Mouse (Mus musculus): Measurements from ENCODE around the gene Sept7. TPM values are rescaled to one million over a fixed set of nuclear protein-coding genes. Genes with fewer than 3 reads are reported as not detected.
A peak's percentile ranks its signal among the peaks of the same experiment; 100 is the strongest.

Gene Sept7
- 339 and 390 TPM in 2 replicates for polyA plus RNA-seq (2014; fragmentation: Nextera tagmentation; extraction: Ambion mirVana)

DNA sequence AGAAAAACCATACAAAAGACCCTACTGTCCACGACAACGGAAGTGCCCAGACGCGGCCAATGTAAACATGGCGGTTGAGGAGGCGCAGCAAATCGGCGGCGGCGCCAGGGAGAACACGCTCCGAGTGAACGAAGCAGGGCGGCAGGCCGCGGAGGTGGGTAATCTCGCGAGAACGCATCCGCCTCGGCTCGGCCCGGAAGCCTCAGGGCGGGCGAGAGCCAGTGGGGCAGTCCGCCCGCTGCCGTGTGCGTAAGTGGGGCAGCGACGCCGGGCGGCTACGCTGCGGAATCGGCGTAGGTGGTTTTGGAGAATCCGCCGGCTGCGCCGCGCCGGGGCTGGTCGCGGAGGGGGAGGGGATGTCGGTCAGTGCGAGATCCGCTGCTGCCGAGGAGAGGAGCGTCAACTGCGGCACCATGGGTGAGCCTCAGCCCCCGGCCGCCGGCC, at the start of gene Sept7:
Gene Sept7, plus strand, starts transcription at position 157 of the 444 bp plus-strand sequence.
- DNase-seq (ENCODE audit: low spot score) (peak; percentile 98), ATAC-seq (replicated peaks; ENCODE audit: insufficient number of reproducible peaks, low FRiP score, low TSS enrichment, low read depth) (peak; percentile 98)
- H3K36me3 ChIP-seq (replicated peaks; ENCODE audit: control insufficient read depth, insufficient read depth, low read depth, low read length), result no peaks in the 10 kb centered on the region
- no peaks in the 10 kb centered on the region for H3K4me1 ChIP-seq (ENCODE audit: control insufficient read depth, insufficient read depth, low read length)
- peak within 1 kb of the TSS; percentile 99 for H3K9ac ChIP-seq (replicated peaks; ENCODE audit: low read length)
- peak within 1 kb of the TSS; percentile 99 for H3K27ac ChIP-seq (replicated peaks; ENCODE audit: low read depth, low read length)
- H3K4me3 ChIP-seq (ENCODE audit: low read depth, low read length), result peak within 1 kb of the TSS; percentile 97
- under 1% methylated on average over 39 of the region's 54 CpGs for WGBS
- H3K27me3 ChIP-seq (ENCODE audit: control insufficient read depth, insufficient read depth, low read length), result no peaks in the 10 kb centered on the region
- no peaks in the 10 kb centered on the region for H3K9me3 ChIP-seq (replicated peaks; ENCODE audit: control insufficient read depth, low read length)
- H3K4me2 ChIP-seq (ENCODE audit: low read depth, low read length), result peak within 1 kb of the TSS; percentile 70

DNA sequence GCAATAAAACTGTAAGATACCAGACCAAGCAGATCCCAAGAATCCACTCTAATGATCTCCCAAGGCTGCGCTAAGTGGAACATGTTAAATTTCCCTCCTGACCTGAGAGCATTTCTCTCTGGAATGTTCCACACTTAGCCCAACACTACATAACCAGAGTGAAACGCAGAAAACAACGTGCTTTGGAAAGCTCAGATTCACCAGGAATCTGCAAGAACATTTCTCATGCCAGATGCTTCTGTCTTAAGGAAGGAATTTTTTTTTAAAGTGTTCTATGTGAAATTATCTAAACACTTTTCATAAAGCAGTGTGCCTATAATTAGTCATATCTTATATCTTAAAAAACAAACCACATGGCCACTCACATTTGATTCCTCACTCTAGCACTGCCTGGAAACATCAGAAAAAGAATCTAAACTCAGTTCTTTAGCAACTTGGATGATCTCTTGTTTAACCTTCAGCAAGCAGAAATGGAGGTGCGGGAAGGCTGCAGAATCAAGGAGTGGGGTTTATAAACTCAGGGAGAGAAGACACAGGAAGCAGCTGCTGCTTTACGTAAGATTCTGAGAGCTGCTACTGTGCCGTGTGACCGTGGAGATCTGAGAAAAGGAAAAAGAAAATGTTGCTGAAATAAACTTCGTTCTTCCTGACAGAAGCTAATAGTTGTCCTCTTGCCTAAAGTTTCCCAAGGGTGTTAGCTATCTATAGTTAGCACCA, 44.0 kb upstream of the Sept7 start:
- no peaks in the 10 kb centered on the region for H3K9me3 ChIP-seq (replicated peaks; ENCODE audit: control insufficient read depth, low read length)
- no peaks in the 10 kb centered on the region for H3K4me1 ChIP-seq (ENCODE audit: control insufficient read depth, insufficient read depth, low read length)
- no peak for ATAC-seq (replicated peaks; ENCODE audit: insufficient number of reproducible peaks, low FRiP score, low TSS enrichment, low read depth)
- no peak for DNase-seq (ENCODE audit: low spot score)
- H3K4me2 ChIP-seq (ENCODE audit: low read depth, low read length), result no peak overlapping the region
- H3K4me3 ChIP-seq (ENCODE audit: low read depth, low read length), result no peak overlapping the region
- WGBS, result 78% methylated on average over 8 of the region's 8 CpGs
- H3K27me3 ChIP-seq (ENCODE audit: control insufficient read depth, insufficient read depth, low read length), result no peaks in the 10 kb centered on the region
- H3K36me3 ChIP-seq (replicated peaks; ENCODE audit: control insufficient read depth, insufficient read depth, low read depth, low read length), result no peaks in the 10 kb centered on the region
- H3K9ac ChIP-seq (replicated peaks; ENCODE audit: low read length), result no peak overlapping the region
- H3K27ac ChIP-seq (replicated peaks; ENCODE audit: low read depth, low read length), result no peak overlapping the region

DNA sequence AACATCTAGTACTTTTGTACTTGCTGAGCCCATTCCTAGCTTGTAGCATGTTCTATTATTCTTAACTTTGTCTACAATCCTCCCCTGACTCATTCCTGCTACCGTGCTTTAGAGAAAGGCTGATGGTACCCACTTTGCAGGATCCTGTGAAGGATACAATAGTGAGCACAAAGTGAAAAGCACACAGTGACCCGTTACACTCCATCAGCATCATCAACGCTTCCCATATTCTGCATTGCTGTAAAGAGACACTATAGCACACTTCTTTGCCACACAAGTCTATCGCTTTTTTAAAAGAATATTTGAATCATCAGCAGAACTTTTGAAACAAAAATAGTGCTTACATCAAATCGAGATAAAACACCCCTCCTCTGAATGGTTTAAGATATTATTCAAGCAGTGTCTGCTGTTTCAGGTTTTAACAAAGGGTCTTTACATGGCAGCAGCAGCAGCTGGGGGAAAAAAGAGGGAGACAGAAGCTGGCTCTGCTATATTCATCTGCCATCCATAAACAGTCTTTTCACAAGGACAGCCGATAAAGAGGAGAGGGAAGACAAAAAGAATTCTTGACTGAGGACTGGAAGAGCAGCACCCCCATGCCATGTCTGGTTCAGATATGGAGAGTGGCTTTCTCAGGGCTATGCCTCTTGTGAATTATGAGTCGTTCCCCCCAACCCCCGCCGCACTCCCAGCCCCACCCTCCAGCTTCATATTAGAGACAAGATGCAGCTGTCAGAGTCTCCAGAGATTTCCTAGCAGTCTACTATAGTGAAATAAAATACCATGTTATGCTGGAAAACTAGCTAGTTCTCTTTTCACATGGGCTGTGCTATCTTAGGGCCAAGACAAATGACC, 39.7 kb upstream of the Sept7 start:
- Histone ChIP-seq H3K4me2 (ENCODE audit: low read depth, low read length) (no peak overlapping the region), H3K36me3 (replicated peaks; ENCODE audit: control insufficient read depth, insufficient read depth, low read depth, low read length) (no peaks in the 10 kb centered on the region), H3K9ac (replicated peaks; ENCODE audit: low read length) (no peak overlapping the region), H3K4me1 (ENCODE audit: control insufficient read depth, insufficient read depth, low read length) (no peaks in the 10 kb centered on the region), H3K9me3 (replicated peaks; ENCODE audit: control insufficient read depth, low read length) (no peaks in the 10 kb centered on the region), H3K4me3 (ENCODE audit: low read depth, low read length) (no peak overlapping the region), H3K27me3 (ENCODE audit: control insufficient read depth, insufficient read depth, low read length) (no peaks in the 10 kb centered on the region), H3K27ac (replicated peaks; ENCODE audit: low read depth, low read length) (0 out of 2 replicates have a peak overlapping the region, but pooled peaks have one; percentile 9)
- ATAC-seq (replicated peaks; ENCODE audit: insufficient number of reproducible peaks, low FRiP score, low TSS enrichment, low read depth), result peak; percentile 62; the same call in 1 of the 2 replicates
- peak; percentile 33 for DNase-seq (ENCODE audit: low spot score)
- WGBS, result 63% methylated on average over 9 of the region's 9 CpGs

DNA sequence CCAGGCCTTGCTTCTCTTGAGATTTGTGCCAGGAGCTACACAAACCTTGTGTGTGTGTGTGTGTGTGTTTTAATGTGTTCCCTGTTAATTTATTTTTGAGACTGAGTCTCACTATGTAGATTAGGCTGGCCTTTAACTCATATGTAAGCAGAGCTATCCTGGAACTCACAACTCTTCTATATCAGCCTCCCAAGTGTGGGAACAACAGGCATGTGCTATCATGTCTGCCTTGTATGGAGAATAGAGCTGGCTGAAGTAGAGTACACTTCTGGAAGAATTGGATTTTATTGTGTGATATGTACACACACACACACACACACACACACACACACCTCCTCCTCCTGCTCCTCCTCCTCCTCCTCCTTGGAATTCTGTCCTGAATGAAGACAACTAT, 39.1 kb upstream of the Sept7 start:
- Histone ChIP-seq H3K9me3 (replicated peaks; ENCODE audit: control insufficient read depth, low read length) (no peaks in the 10 kb centered on the region), H3K36me3 (replicated peaks; ENCODE audit: control insufficient read depth, insufficient read depth, low read depth, low read length) (no peaks in the 10 kb centered on the region), H3K9ac (replicated peaks; ENCODE audit: low read length) (no peak overlapping the region), H3K4me1 (ENCODE audit: control insufficient read depth, insufficient read depth, low read length) (no peaks in the 10 kb centered on the region), H3K27me3 (ENCODE audit: control insufficient read depth, insufficient read depth, low read length) (no peaks in the 10 kb centered on the region), H3K27ac (replicated peaks; ENCODE audit: low read depth, low read length) (0 out of 2 replicates have a peak overlapping the region, but pooled peaks have one; percentile 9), H3K4me2 (ENCODE audit: low read depth, low read length) (no peak overlapping the region), H3K4me3 (ENCODE audit: low read depth, low read length) (no peak overlapping the region)
- ATAC-seq (replicated peaks; ENCODE audit: insufficient number of reproducible peaks, low FRiP score, low TSS enrichment, low read depth) (peak; percentile 23; the same call in 1 of the 2 replicates), DNase-seq (ENCODE audit: low spot score) (no peak)

DNA sequence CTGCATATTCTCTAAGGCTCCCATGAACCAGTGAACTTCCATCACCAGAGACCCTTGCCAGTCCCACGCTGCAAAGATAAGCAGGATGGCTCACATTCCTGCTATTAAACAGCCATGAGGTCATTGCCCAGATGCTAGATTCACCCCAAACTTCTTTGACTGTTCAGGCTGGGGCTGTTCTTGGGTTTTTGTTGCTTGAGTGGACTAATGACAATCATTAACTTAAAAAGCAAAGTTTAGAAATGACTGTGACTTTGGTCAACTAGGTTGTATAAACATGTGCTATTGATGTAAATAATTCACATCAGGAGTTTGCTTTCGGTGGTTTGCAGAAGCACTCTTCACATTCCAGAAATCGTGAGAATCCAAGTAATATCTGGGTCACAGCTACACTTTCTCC, 36.8 kb upstream of the Sept7 start:
- Histone ChIP-seq H3K4me3 (ENCODE audit: low read depth, low read length) (no peak overlapping the region), H3K36me3 (replicated peaks; ENCODE audit: control insufficient read depth, insufficient read depth, low read depth, low read length) (no peaks in the 10 kb centered on the region), H3K27me3 (ENCODE audit: control insufficient read depth, insufficient read depth, low read length) (no peaks in the 10 kb centered on the region), H3K9me3 (replicated peaks; ENCODE audit: control insufficient read depth, low read length) (no peaks in the 10 kb centered on the region), H3K4me2 (ENCODE audit: low read depth, low read length) (no peak overlapping the region), H3K9ac (replicated peaks; ENCODE audit: low read length) (no peak overlapping the region), H3K27ac (replicated peaks; ENCODE audit: low read depth, low read length) (no peak overlapping the region), H3K4me1 (ENCODE audit: control insufficient read depth, insufficient read depth, low read length) (no peaks in the 10 kb centered on the region)
- DNase-seq (ENCODE audit: low spot score) (no peak), ATAC-seq (replicated peaks; ENCODE audit: insufficient number of reproducible peaks, low FRiP score, low TSS enrichment, low read depth) (no peak)
- WGBS, result 49% methylated on average over 3 of the region's 3 CpGs

DNA sequence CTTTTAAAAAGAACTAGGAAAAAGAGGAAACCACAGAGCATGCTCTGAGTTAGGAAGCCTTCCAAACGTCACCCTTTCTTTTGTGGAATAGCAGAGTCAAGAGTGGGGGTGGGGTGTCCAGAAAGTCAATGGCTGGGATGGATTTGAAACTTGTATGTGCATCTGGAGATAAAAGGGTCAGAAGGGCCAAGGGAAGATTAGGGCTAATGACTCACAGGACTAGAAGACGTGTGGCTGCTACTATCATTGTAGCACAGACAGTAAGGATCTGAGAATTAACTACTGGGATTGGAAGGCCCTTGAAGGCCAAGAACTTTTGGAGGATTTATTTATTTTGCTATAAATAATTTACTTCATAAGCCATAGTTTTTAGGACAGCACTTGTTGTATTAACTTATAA, 36.0 kb upstream of the Sept7 start:
- ATAC-seq (replicated peaks; ENCODE audit: insufficient number of reproducible peaks, low FRiP score, low TSS enrichment, low read depth) (no peak), DNase-seq (ENCODE audit: low spot score) (no peak)
- H3K27ac ChIP-seq (replicated peaks; ENCODE audit: low read depth, low read length), result no peak overlapping the region
- H3K4me3 ChIP-seq (ENCODE audit: low read depth, low read length), result no peak overlapping the region
- WGBS, result 18% methylated on average over 2 of the region's 2 CpGs
- no peak overlapping the region for H3K4me2 ChIP-seq (ENCODE audit: low read depth, low read length)
- no peaks in the 10 kb centered on the region for H3K27me3 ChIP-seq (ENCODE audit: control insufficient read depth, insufficient read depth, low read length)
- H3K36me3 ChIP-seq (replicated peaks; ENCODE audit: control insufficient read depth, insufficient read depth, low read depth, low read length), result no peaks in the 10 kb centered on the region
- no peak overlapping the region for H3K9ac ChIP-seq (replicated peaks; ENCODE audit: low read length)
- H3K9me3 ChIP-seq (replicated peaks; ENCODE audit: control insufficient read depth, low read length), result no peaks in the 10 kb centered on the region
- no peaks in the 10 kb centered on the region for H3K4me1 ChIP-seq (ENCODE audit: control insufficient read depth, insufficient read depth, low read length)

DNA sequence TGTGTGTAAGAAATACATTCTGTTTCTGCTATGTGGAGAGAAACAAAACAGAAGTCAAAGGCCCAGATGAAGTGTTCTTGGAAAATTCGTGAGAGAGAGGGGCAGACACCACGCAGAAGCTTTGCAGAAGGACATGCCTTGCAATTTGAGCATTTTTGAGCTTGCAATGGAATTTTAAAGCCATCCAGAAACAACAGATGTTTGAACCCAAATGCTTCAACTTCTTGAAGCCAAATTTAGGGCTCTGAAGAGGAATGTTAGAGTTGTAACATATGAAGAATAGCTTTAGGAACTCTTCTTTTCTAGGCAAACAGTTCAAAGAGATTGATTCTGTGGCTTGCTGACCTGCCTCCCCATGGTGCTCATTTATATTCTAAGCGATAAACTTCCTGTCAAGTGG, 33.3 kb upstream of the Sept7 start:
- no peak overlapping the region for H3K4me3 ChIP-seq (ENCODE audit: low read depth, low read length)
- no peaks in the 10 kb centered on the region for H3K9me3 ChIP-seq (replicated peaks; ENCODE audit: control insufficient read depth, low read length)
- no peaks in the 10 kb centered on the region for H3K36me3 ChIP-seq (replicated peaks; ENCODE audit: control insufficient read depth, insufficient read depth, low read depth, low read length)
- no peaks in the 10 kb centered on the region for H3K4me1 ChIP-seq (ENCODE audit: control insufficient read depth, insufficient read depth, low read length)
- no peaks in the 10 kb centered on the region for H3K27me3 ChIP-seq (ENCODE audit: control insufficient read depth, insufficient read depth, low read length)
- no peak overlapping the region for H3K9ac ChIP-seq (replicated peaks; ENCODE audit: low read length)
- 51% methylated on average over 3 of the region's 3 CpGs for WGBS
- no peak for DNase-seq (ENCODE audit: low spot score)
- no peak for ATAC-seq (replicated peaks; ENCODE audit: insufficient number of reproducible peaks, low FRiP score, low TSS enrichment, low read depth)
- no peak overlapping the region for H3K27ac ChIP-seq (replicated peaks; ENCODE audit: low read depth, low read length)
- no peak overlapping the region for H3K4me2 ChIP-seq (ENCODE audit: low read depth, low read length)

DNA sequence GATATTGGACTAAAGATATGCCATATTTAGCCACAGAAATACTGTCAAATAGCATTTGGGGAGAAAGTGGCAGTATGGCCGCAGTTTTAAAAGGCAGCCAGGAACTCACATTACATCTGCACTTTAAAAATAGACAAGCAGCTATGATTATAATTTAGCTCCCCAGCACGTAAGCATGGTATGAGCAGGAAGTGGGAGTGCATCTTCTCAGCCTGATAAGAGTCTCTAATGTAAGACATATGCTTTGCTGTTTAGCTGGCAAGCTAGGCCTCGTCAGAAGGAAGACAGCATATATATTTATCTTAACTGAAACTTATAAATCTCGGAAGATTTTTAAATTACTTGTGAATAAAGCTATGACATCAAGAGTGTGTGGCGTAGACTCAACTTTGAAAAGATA, 32.4 kb upstream of the Sept7 start:
- 65% methylated on average over 5 of the region's 5 CpGs for WGBS
- Histone ChIP-seq H3K9me3 (replicated peaks; ENCODE audit: control insufficient read depth, low read length) (no peaks in the 10 kb centered on the region), H3K9ac (replicated peaks; ENCODE audit: low read length) (no peak overlapping the region), H3K4me2 (ENCODE audit: low read depth, low read length) (no peak overlapping the region), H3K27ac (replicated peaks; ENCODE audit: low read depth, low read length) (no peak overlapping the region), H3K4me1 (ENCODE audit: control insufficient read depth, insufficient read depth, low read length) (no peaks in the 10 kb centered on the region), H3K27me3 (ENCODE audit: control insufficient read depth, insufficient read depth, low read length) (no peaks in the 10 kb centered on the region), H3K36me3 (replicated peaks; ENCODE audit: control insufficient read depth, insufficient read depth, low read depth, low read length) (no peaks in the 10 kb centered on the region), H3K4me3 (ENCODE audit: low read depth, low read length) (no peak overlapping the region)
- ATAC-seq (replicated peaks; ENCODE audit: insufficient number of reproducible peaks, low FRiP score, low TSS enrichment, low read depth) (no peak), DNase-seq (ENCODE audit: low spot score) (no peak)
